Mouse (Mus musculus): Measurements from ENCODE around the gene Klhl36. TPM values are rescaled to one million over a fixed set of nuclear protein-coding genes. Genes with fewer than 3 reads are reported as not detected.

The Klhl36 gene
- polyA plus RNA-seq, 2 experiments from 2014 or later, result 5.6 to 8.1 TPM

DNA sequence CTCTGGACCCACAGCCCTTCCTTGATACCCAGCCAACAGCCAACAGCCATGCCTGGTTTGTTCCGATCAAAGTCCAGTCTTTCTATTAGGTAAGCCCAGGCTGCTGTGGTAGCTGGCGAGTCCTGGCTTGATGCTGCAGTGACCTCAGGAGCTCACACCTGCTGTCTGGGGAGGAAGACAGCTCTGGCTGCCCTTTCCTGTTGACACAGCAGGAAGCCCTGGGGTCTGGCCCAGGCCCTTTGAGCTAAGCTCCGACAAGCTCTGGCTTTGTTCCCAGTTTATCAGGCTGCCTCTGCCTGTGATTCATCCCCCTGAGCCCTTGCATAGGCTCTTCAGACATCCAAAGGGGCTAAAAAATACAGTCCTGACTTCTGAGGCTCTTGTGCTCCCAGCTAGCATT is 23.5 kb downstream of the Klhl36 start:
- ATAC-seq, result no peak

DNA sequence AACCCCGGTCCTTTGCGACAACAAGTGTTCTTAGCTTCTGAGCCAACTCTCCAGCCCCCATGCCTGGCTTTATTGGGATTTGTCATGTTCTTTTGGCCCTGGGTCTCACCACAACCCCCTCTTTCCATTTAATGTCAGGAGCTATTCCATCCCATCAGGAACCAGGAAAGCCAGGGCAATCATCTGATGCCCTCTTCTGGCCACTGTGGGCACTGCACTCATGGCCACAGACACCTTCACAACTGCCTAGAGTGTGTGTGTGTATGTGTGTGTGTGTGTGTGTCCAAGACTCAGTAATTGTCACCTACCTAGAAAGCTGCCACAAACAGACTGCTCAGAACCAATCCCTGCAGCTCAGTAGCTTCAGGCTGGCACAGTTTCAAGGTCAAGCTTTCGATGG is 25.1 kb downstream of the Klhl36 start:
- no peak for ATAC-seq

DNA sequence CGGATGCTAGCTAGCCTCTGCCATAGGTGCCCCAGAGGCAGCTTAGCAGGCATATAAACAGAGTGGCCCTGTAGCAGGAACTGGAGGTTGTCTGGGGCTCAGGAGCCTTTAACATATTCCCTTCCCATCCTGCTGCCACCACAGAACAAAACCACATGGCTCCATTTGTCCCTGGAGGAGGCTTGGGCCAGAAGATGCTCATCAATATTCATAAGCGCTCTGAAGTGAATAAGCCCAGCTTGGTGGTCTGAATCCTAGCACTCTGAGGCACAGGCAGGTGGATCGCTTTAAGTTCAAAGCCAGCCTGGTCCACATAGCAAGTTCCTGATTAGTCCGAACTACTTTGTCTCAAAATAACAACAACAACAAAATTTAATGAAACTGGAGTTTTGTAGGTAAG is 25.9 kb downstream of the Klhl36 start:
- ATAC-seq, result no peak

DNA sequence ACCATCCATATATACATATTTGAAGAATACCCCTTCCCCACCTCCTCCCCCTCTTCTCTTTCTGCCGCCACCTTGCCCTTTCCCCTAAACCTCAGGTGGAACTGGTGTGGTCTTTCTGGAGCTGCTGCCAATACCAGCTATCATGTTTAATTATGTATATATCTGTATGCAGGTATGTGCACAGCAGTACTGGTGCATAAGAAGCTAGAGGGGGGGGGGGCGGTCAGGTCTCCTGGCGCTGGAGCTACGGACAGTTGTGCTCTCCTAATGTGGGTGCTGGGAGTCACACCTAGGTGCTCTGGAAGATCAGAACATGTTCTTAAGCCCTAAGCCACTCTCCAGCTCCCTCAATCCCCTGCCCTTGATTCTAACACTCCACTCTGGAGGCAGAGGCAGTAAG is 35.0 kb downstream of the Klhl36 start:
- ATAC-seq, result no peak

DNA sequence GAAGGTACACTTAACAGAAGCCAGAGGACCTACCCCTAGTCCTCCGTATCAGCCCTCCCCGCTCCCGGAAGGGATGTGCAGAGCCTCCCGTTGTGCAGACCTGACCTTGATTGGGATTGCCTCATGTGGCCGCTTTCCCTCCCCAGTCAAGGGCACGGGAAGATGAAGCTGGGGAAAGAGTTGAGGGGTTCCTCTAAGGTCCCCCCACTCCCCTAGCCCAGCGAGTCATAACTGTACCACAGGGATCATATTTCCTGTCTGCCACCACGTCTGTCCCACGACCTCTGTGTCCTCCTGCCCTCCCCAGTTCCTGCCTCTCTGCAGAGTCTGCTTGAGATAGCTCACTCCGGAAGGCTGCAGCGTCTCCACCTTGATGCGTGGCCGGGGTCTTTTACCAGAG is 35.9 kb downstream of the Klhl36 start:
- ATAC-seq, result peak; percentile 80

DNA sequence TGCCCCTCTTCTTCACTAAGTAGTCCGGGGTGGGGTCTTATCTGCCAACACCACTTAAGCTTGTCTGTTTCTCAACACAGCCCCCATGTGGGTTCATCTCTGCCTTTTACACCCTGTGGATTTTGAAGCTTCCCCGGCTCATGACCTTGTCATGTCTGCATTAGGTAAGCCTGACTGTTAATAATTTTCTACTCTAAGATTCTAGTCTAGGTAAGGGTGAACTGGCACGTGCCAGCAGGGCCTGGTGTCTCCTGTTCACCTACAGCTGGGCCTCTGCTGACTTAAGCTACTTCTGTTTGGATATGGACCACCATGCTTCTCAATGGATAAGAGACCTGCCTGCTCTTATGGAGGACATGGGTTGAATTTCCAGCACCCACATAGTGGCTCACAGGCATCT is 39.3 kb downstream of the Klhl36 start:
- no peak for ATAC-seq

DNA sequence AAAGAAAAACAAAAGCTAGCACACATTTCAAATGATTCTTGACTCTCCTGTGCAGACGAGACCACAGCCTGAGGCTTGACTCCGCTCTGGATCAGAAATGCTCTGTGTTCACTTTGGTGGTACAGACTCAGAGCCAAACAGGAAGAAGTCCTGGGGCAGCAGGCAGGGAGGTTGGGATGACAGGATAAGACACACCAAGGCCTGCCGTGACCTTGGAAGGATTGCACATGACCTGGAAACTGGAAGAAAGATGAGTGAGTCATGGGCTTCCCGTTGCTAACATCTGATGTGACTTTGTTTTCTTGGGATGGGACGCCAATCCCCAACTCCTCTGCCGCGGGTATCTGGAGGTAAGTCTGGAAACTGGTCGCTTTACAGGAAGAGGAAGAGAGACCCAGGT is 39.9 kb downstream of the Klhl36 start:
- no peak for ATAC-seq

DNA sequence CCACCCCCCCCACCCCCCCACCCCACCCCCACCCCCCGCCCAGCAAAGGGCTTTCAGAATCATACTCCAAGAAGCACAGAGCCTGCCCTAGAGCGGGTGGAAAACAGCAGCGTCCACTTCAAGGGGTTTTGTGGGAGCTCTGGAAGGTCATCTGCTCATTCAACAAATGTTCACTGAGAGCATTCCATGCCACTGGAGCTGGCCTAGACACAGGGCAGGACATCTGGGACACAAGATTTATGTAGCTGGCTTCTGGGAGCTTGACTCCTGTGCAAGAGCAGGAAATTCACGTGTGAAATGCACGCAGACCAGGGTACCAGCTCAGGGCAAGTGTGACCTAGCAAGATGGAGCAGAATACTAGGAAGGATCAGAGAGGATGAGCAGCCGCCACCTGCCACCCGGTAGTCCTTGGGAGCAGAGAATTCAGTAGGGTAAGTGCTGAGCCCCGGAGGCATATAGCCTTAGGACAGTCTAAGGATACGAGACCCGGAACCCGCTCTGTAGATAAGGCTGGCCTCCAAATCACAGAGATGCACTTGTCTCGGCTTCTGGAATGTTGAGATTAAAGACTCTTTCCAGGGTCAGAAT is 42.4 kb downstream of the Klhl36 start:
- ATAC-seq, result no peak

DNA sequence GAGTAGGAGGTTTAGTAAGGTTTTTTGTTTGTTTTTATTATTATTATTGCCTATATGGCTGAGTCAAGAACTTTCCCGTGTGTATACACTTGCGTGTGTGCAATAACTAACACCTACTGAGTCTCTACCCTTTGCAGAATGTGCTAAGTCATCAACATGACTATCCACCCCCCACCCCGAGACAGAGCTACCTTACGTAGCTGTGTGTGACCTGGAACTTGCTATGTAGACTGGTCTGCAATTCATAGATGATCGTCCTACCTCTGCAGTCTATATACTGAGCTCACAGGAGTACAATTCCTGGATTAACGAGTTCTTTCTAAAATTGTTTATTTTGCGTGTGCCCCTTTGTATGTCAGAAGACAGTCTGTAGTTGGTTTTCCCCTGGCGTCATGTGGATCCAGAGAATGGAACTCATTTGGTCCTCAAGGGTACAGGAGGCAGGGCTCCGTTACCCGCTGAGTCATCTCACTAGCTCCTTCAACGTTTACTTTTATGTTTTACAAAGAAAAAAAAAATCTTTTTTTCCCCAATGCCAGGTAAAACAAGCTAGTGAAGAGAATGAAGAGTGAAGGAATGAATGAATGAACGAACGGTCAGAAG is 48.0 kb downstream of the Klhl36 start, which contains the start of gene Usp10:
Gene Usp10, plus strand, starts transcription at position 417 of the 603 bp plus-strand sequence.
- ATAC-seq, result peak; percentile 26

DNA sequence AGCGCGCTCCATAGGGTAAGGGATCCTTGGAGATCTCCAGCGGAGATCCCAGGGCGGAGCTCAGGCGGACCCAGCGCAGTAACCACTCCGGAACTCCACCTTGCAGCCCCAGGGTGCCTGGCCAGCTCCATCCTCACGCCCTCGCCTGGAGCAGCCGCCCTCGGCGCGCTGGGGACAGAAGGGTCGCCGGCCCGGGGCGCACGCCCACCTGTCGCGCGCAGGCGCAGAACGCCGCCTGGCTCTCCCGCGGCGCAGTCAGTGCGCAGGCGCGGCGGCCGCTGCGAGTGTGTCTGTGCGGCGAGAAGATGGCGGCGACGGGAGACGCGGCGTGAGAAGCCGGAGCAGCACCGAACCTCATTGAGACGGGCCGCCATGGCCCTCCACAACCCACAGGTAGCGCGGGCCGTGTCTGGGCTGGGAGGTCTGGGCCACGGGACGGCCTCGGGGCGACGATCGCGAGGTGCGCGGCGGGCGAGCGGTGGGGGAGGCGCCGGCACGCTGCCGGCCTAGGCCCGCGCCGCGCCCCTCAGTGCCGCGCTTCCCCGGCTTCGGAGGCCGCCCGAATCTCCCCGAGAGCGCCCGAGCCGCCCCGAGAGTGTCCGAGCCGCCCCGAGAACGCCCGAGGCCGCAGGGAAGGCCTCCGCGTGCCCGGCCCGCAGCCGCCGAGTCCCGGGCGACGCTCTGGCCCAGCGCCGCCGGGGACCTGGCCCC is 48.6 kb downstream of the Klhl36 start, which contains the start of gene Gm20388:
Gene Gm20388, plus strand, starts transcription at position 295 of the 711 bp plus-strand sequence.
- peak; percentile 86 for ATAC-seq

DNA sequence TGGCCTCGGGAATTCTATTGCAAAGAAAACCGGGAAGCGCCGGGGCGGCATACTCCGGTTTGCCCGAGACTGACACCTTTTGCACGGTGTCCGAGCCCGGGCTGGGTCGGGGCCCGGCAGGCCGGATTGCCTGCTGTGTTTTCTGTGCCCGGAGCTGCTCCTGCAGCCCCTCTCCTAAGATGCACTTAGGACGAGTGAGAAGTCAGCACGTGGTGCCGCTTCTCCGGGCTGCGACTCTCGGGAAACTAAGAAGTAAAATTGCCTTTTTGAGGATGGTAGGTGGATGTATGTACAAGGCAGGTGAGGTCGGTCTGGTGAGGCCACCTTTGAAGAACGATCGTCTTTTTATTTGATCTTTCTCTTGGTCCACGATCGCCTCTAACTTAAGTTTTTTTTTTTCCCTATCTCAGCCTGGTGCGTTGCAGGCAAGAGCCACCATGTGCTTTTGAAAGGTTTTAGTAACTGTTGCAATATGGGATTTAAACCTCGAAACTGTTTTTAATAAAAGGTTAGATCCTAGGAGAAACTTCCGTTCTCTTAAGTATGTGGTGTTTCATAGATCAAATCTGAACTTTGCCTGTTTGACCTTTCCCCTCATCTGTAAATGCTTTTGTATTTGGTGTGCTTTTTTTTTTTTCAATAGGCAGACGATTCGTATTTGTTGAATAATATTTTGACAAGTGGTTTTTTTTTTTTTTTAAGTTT is 49.3 kb downstream of the Klhl36 start:
- ATAC-seq, result no peak

DNA sequence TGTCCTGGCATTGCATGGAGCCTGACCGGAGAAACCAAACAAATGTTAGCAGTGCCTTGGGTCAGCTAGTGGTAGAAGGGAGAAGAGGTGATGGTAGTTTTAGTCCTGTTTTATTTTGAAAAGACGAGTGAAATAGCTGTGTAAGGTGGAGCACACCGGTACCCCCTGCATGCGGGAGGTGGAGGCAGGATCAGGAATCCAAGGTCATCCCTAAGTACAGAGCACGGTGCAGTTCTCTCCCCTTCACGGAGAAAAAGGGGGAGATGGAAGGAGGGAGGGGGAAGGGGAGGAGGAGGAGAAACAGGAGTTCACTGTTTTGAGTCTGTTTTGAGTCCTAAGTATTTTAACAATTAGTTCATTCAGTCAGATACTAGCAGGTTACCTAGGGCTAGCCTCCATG is 50.6 kb downstream of the Klhl36 start:
- no peak for ATAC-seq

DNA sequence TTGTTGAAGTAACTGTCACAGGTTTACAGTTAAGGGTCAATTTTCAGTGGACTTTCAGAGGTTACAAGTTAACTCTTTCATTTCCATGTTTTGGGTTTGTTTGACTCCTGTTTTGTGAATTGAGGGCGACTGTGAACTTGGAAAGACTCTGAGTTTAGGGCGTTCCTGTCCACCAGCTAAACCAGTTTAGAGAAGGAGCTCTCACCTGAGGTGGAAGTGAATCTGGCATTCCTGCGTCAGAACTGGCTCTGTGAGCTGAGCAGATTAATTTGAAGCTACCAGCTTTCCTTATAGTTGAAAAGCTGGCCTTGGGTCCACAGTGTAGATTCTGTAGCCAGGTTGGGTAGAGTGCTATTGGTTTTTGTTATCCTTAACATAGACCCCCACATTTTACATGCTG is 51.1 kb downstream of the Klhl36 start:
- ATAC-seq, result no peak

DNA sequence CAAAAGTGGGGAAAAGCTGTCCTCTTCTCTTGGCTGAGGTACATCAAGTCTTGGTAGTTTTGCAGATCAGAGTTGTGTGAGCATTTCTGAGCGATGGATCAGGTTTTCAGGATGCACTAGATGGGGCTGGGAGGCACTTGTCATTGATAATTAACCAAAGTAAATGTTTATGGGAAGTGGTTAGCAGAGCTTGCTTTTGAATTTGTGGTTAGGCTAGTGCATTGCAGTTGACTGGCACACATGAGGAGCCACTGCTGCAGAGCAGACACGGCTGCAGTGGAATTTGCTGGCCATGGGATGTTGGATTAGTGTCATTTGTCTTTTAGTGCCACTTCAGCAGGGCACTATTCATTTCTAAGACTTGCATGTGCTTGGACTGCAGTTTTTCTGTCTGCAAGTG is 52.1 kb downstream of the Klhl36 start:
- ATAC-seq, result peak; percentile 33

DNA sequence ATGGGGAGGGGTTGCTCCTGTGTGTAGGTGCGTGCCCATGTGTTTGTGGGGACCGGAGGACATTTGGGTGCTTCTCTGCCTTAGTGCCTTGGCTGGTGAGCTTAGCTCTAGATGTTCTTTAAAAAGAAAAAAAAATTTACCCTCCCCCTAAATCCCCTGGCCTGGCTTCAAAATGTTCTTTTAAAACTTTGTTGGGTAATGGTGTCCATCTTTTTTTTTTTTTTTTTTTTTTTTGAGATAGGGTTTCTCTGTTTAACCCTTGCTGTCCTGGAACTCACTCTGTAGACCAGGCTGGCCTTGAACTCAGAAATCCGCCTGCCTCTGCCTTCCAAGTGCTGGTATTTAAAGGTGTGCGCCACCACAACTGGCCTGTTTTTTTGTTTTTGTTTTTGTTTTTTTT is 53.2 kb downstream of the Klhl36 start:
- ATAC-seq, result no peak

DNA sequence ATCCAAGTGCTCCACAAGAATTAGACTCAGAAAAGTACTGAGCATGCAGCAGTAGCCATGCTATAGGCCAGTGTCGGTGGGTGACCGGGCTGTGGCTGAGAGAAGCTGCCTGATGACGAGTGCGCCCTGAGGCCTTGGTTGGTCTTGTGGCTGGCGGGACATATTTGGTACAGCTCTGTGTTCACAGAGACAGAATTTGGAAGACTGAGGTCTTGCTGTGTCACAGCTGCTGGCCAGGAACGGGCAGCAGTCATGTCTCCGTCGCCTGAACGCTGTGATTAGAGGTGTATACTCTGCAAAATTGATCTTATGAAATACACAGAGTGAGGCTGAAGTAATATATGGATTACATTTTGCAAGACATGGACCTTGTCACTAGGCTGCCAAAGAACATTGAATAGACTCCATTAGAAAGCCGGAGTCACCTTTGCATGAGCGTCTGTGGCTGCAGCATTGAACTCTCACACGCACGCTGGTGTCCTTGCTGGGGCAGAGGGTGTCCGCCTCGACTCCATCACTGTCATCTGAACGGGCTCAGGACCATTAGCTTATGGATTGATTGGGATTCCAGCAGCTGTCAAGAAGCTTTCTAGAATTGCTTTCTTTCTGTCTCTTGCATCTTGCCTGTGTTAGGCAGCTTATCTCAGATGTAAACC is 54.3 kb downstream of the Klhl36 start:
- no peak for ATAC-seq

DNA sequence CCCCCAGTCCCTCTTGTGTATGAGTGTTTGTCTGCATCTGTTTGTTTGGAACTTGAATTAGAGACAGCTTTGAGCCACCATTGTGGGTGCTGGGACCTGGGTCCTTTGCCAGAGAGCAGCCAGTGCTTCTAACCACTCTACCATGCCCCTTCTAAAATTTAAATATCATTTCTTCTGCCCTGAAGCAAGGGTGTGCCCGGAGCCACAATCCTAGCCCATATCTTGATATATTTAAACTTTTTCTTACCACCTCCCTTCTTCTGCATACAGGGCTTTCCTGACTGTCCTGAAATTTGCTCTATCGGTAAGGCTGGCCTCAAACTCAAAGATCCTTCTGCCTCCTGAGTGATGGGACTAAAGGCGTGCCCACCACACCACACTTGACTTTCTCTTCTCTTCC is 55.3 kb downstream of the Klhl36 start:
- no peak for ATAC-seq

DNA sequence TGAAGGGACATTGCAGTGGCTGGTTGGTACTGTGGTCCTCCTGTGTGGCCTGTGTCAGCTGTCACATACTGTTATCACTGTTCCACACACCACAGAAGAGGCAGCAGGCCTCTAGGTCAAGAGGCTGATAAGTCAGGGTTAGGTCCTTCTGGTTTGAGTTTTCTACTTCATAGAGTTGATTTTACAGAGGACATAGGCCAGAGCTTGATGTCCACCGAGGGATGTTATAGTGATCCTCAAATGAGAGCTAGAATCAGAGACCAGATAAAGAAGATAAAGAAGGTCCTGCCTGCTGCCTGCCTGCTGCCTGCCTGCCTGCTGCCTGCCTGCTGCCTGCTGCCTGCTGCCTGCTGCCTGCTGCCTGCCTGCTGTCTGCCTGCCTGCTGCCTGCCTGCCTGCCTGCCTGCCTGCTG is 56.1 kb downstream of the Klhl36 start:
- ATAC-seq, result no peak

DNA sequence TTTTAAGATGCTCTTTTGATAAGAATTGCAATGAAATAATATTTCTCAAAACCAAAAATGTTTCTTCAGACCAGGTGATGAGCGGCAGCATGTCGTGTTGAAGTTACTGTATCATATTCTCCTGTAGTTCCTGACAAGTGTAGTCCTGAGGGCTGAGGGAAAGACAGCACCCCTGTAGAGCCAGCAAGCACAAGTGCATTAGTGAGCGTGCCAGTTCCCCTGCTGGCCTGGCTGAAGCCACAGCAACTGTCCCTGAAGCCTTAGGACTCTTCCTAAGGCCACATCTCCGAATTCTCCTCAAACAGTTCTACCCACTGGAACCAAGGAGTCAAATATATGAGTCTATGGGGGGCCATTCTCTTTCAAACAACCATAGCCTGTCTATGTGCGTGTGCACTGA is 61.2 kb downstream of the Klhl36 start:
- no peak for ATAC-seq

DNA sequence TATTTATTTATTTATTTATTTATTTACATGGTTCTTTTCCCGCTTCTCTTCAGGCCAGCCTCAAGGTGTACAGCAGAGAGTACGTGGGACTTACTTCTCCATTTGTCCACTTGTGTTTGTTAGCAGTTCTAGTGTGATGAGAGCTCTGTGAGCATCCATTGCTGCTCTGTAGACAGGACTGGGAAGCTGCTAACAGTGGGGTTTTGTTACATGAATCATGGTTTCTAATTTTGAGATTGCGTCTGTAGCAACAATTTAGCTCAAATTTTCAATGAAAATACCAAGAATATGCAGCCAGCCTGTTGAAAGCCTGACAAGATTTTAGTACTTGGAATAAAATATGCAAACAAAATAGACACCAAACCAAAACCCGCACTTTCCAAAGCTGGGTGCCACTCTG is 63.4 kb downstream of the Klhl36 start:
- no peak for ATAC-seq

DNA sequence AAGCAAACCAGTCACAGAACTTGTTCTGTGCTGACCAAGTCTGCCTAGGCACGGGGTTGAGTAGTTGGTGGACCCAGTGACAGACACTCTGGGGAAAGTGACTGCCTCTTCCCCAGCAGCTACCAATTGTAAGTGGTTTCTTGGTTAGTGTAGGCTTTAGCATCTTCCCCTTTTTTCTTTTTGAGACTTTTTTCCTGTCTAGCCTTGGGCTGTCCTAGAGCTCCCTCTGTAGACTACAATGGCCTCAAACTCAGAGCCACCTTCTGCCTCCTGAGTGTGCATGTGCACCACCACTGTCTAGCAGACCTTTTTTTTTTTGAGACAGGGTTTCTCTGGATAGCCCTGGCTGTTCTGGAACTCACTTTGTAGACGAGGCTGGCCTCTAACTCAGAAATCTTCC is 64.4 kb downstream of the Klhl36 start:
- ATAC-seq, result peak; percentile 59

Data from activated CD4-positive, CD25-positive, alpha-beta regulatory T cell, adult 4 months (primary cell).